ENCODE assay signal across 8 mouse cellular contexts in genomic region chr5:138992611-138993370, GRCm38 (mm10). TPM values are rescaled to one million over a fixed set of nuclear protein-coding genes. Genes with fewer than 3 reads are reported as not detected.
DNase-seq lines count a peak whose midpoint lies in the region; ATAC-seq and TF ChIP-seq lines count a peak whose summit lies in the region.

No protein-coding gene starts in this region.

- peaks cover 23% of the 10 kb centered on the region for H3K4me1 ChIP-seq in lung, adult 2 months (ENCODE audit: control insufficient read depth, insufficient read depth, low read length)
- peaks cover 67% of the 10 kb centered on the region for H3K4me1 ChIP-seq in limb, embryonic 13.5 days
- H3K4me1 ChIP-seq in neural tube, embryonic 13.5 days (replicated peaks), result peaks cover 77% of the 10 kb centered on the region

- H3K4me3 ChIP-seq in lung, adult 2 months (replicated peaks; ENCODE audit: extremely low read depth, low read depth, low read length), result peak overlapping the region; percentile 73
- H3K4me3 ChIP-seq in limb, embryonic 13.5 days, result peak overlapping the region; percentile 72
- peak overlapping the region; percentile 77 for H3K4me3 ChIP-seq in neural tube, embryonic 13.5 days

- peak; percentile 41 for DNase-seq in lung, adult 2 months
- DNase-seq in lung, postnatal 14 days, result no peak
- DNase-seq in embryo, embryonic 9.5 days (ENCODE audit: extremely low spot score), result peak; percentile 54
- DNase-seq in heart, postnatal 4 days, result peak; percentile 46
- DNase-seq in left cerebral cortex, adult 18-20 months (ENCODE audit: low spot score in 2 of 2), result no peak
- no peak for DNase-seq in cerebellum, adult 11 months

- peak overlapping the region; percentile 96 for H3K4me2 ChIP-seq in limb, embryonic 13.5 days (replicated peaks)
- H3K4me2 ChIP-seq in neural tube, embryonic 13.5 days, result peak overlapping the region; percentile 96

- H3K36me3 ChIP-seq in limb, embryonic 13.5 days, result no peaks in the 10 kb centered on the region; the same call in 1 of the 2 replicates
- H3K36me3 ChIP-seq in neural tube, embryonic 13.5 days, result peaks cover 5% of the 10 kb centered on the region

- no peak for TF ChIP-seq POLR2A in lung, adult 2 months (IDR thresholded peaks at IDR 0.05; ENCODE audit: borderline replicate concordance, extremely low read depth, low read depth, low read length)

- no peak for TF ChIP-seq CTCF in lung, adult 2 months (IDR thresholded peaks at IDR 0.05; ENCODE audit: insufficient read depth, low read length)

- peaks cover 84% of the 10 kb centered on the region for H3K27me3 ChIP-seq in limb, embryonic 13.5 days
- H3K27me3 ChIP-seq in neural tube, embryonic 13.5 days, result peaks cover 52% of the 10 kb centered on the region

- H3K9ac ChIP-seq in limb, embryonic 13.5 days, result peak overlapping the region; percentile 81
- H3K9ac ChIP-seq in neural tube, embryonic 13.5 days, result peak overlapping the region; percentile 90

- WGBS in lung, adult 2 months, result 19% methylated on average over 59 of the region's 59 CpGs
- 1% methylated on average over 58 of the region's 59 CpGs for WGBS in limb, embryonic 13.5 days
- WGBS in neural tube, embryonic 13.5 days, result 2% methylated on average over 59 of the region's 59 CpGs

- no peak for ATAC-seq in limb, embryonic 13.5 days (ENCODE audit: low FRiP score, low read depth)
- no peak for ATAC-seq in neural tube, embryonic 13.5 days (ENCODE audit: low read depth)

- H3K9me3 ChIP-seq in limb, embryonic 13.5 days, result no peaks in the 10 kb centered on the region
- H3K9me3 ChIP-seq in neural tube, embryonic 13.5 days, result no peaks in the 10 kb centered on the region

- no peak overlapping the region for H3K27ac ChIP-seq in limb, embryonic 13.5 days
- H3K27ac ChIP-seq in neural tube, embryonic 13.5 days (replicated peaks), result no peak overlapping the region

RNA-seq across cellular contexts. Expression of gene Pdgfa, which starts 4.4 kb away (rescaled TPM):
- polyA plus RNA-seq in lung, adult 2 months (2012; rRNA removed), result 91.5 and 105 TPM in 2 replicates
- 10 to 100 TPM; 54.5 to 59.3 TPM for total RNA-seq in heart, postnatal 4 days (2021)
- 47.4 and 52.1 TPM in 2 replicates for polyA plus RNA-seq in limb, embryonic 13.5 days (2015; fragmentation: Nextera tagmentation; extraction: Ambion mirVana)
- polyA plus RNA-seq in neural tube, embryonic 13.5 days (2015; fragmentation: Nextera tagmentation; extraction: Ambion mirVana), result 17.6 and 19.5 TPM in 2 replicates
- 10 to 100 TPM; 52.7 to 55.5 TPM for total RNA-seq in left cerebral cortex, adult 18-20 months (2021)

Comparison
In these comparisons a context has a peak if more than half of its experiments do, and no peak if none do; other contexts are left out.
1. DNase-seq: peak in lung, adult 2 months (single experiment), embryo, embryonic 9.5 days (single experiment) and heart, postnatal 4 days (single experiment); none in lung, postnatal 14 days (single experiment), left cerebral cortex, adult 18-20 months (0 of 2) and cerebellum, adult 11 months (single experiment).
2. Peak in every context shown above with its lines, with median percentiles within 50 percentile points of each other: H3K4me3 ChIP-seq.